Mouse (Mus musculus) T-helper 1 cell (primary cell): ENCODE measurements around the gene Scn2b.

Source experiments
- in situ Hi-C: fragments of 300-600 bp; cut with MboI, MseI; formaldehyde crosslinking; loops from one replicate; pipeline ENCODE4 v1.15.1; 2025; ENCODE audit warnings: high pct_unique_total_duplicates

Scn2b gene

DNA sequence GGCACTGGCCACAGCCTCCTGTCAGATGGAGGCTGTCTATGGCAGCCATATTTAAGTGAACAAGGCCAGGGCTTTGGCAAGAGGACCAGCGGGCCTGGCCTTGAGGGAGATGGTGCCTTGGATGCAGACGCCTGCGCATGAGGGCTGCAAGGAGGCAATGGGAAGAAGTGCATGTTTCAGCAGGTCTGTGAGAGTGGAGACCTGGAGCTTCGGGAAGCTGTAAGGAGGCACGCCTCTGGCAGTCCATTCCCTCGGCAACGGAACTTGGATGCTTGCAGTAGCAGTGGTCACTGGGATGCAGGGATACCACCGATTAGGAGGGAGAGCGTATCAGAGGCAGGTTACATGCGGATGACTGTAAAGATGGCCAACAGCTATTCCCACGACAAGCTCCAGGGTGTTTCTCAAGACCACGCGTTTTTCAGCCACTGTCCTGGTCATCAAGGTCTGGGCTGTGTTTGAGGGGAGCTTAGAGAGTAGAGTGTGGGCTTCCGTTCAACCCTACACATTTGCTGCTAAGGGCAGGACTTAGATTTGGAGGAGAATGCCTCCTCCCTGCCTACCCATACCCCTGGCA, 2.5 kb downstream of the Scn2b start:
- in situ Hi-C loops = no loop called here

DNA sequence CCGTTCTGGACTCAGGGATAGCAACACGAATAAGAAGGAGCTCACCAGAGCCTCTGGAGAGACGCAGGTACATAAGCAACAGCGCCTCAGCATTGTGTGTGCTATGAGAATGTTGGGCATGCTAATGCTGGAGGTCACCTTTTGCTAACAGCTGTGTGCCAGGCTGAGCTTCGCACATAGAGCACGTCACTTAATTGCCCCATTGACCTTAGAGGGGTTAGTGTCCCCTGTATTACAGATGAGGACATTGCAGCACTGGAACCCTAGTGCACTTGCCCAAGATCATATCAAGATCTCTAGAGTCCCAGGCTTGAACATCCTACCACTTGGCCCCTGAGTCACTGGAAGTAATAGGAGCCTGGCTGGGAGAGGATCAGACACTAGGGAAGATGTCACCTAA, 3.0 kb downstream of the Scn2b start:
- in situ Hi-C loops = no loop called here

DNA sequence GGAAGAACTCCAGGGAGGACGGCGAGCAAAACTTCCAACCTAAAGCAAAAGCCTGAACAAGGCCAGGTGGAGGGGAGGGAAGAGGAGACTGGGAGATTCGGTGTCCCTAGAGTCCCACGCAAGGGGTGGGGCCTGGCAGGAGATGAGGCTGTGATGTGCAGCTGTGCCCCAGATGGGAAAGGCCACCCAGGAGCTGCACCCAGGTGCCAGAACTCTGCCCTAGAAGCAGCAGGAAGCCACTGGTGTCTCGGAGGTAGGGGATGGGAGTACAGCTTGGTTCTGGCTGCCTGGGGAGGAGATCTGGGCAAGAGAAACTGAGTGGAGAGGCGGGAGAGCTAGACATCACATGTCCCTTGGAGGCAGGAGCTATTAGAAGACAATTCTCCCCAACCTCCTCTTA, 3.4 kb downstream of the Scn2b start:
- in situ Hi-C loops = no loop called here

DNA sequence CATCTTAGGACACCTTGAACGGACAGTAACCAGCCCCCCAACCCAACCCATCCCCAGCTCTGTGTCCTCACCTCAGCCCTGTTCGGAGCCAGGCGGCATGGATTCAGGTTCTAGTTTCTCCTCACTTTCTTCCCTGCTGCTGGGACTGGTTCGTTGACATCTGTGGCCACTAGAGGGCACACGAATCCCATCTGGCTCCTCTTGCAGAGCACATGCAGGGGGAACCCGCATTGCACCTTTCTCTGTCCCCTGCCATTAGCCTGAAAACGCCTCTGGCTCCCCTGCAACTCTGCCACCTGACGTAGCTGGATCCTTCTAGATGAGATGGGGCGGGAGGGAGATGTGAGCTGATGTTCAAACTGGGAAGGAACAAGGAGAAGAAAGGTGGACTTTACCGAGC, 4.2 kb downstream of the Scn2b start:
- in situ Hi-C loops = no loop called here

DNA sequence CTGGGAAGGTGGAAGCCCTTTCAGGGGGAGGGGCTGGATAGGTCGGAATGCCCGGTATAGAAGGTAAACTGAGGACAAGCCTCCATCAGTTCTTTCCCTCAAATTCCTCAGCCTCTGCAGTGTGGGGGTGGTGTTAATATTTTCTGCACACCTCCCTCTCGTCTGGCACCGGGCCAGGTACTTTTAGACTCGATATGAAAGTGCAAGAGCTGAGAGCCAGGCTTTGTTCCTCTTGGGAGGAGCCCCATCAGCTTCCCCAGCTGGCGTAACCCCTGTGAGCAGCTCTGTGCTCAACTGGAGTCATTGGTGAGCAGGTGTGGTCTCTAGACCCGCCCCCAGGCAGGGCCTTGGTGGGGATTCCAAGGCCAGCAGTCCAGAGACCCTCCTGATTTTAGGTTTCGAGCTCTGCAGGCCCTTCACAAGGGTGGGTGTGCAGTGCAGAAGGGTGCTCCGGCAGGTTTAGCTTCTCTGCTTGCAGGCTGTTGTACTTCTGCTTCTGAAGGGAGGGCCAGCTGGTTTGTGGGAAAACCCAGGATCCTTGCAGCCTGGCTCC, 4.7 kb downstream of the Scn2b start:
- in situ Hi-C loops = no loop called here

DNA sequence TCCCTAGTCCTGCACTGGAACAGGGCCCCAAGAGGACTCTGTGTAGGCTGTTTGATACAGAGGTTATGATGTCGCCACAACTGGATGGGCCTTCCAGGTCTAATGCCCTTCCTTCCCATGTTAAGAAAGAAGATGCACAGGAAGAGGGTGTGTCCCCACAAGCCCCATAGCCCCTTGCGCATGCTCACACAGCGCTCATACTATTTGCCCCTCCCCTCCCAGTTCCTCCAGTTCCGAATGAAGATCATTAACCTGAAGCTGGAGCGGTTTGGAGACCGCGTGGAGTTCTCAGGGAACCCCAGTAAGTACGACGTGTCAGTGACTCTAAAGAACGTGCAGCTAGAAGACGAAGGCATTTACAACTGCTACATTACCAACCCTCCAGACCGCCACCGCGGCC, 7.6 kb downstream of the Scn2b start:
- in situ Hi-C loops = no loop called here

DNA sequence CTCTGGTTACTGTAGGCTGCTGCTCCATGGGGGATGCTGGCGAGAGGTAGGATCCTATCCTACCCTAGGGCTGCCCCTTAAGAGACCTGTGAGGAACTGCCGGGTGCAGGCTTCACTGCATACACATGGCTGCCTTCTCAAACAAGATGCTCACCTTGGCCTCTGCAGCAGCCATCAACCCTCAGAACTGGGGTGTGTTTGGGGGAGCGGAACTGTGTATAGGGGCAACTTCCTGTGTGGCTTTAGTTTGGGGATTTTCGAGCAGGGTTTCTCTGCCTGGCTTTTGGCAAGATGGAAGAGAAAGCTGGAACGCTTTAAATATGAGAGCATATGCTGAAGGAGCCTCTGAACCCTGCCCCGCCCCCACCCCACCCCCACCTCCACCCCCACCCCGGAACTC, 9.4 kb downstream of the Scn2b start:
- in situ Hi-C loops = no loop called here

DNA sequence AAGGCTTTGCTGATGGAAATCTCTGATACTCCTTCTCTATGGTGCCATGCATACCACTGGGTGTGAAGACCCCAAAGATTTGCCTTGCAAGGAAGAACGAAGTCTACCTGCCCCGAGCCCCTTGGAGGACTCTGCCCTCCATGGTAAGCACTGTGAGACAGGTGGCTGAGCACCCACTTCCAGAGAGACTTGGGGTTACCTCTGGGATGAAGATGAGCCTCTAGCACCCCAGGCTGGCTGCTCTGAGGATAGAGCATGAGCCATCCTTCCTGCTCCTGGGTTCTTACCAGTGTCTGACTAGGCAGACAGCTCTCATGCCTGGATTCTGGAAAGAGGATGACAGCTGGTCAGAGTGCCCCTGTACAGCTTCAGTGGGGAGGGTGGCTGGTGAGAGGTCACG, 12.5 kb downstream of the Scn2b start:
- in situ Hi-C loops = no loop called here

DNA sequence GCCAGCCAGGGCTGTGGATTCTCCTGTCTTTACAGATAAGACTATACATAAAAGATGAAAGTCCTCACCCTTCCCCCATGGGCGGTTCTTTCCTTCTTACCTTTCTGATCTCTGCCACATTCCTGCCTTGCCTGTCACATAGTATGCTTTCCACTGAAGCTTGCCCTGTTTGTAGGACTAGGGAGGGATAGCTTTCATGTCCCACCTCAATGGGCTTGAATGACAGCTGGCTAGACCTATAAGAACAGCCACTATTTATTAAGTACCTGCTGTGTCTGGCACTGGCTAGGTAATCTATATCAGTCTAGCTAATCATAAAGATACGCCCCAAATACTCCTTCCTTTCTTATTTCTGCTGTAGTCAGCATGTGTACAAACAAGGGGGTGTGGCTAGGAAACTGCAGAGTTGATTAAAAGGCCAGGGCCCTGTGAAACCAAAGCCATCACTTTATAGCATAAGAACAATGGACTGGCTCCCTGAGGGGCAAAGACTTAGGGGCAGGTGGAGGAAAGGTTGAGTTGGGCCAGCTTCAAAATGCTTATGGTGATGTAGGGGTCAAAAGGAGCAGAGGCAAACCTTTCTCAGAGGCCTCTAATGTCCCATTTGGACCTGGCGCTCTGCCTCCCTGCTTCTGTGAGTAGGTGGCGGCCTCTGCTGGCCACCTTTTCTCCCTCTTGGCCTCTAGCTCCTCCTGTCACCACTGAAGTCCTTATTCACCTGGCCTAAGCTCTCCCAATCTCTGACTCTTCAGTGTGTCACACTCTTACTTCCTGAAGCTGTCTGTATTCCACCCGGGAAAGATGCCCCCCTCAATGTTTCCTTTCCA, 16.1 kb downstream of the Scn2b start:
- in situ Hi-C loops = no loop called here

DNA sequence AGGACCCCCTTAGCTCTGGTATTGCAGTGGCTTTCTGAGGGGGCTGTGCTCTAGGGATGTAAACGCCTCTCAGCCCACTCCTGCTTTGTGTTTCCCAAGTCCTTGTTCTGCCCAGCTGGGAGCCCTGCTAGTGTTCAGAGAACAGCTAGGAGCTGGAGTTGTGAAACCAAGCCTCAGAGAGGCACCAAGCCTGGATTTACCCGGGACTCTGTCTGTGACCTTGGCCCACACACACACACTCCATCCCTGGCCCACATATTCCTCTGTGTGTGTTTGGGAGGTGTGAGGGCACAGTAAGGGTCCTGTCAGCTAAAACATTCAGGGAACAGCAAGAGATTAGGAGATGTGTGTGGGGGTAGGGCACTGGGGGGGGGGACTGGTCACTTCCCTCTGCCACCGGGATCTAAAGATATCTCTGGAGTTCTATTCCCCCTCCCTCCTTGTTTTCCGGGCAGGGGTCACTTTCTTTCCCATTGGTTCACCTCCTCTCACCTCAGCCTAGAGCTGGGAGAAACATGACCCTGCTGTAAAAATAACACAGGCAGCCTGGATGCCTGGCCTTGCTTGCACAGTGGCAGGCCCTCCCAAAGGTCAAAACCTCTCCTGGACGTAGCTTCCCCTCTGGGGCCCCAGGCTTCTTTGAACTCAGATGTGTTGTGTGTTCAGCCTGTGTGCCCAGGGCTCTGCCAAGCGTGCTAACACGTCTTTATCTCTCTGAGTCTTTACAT, 19.0 kb downstream of the Scn2b start:
- in situ Hi-C loops = no loop called here

DNA sequence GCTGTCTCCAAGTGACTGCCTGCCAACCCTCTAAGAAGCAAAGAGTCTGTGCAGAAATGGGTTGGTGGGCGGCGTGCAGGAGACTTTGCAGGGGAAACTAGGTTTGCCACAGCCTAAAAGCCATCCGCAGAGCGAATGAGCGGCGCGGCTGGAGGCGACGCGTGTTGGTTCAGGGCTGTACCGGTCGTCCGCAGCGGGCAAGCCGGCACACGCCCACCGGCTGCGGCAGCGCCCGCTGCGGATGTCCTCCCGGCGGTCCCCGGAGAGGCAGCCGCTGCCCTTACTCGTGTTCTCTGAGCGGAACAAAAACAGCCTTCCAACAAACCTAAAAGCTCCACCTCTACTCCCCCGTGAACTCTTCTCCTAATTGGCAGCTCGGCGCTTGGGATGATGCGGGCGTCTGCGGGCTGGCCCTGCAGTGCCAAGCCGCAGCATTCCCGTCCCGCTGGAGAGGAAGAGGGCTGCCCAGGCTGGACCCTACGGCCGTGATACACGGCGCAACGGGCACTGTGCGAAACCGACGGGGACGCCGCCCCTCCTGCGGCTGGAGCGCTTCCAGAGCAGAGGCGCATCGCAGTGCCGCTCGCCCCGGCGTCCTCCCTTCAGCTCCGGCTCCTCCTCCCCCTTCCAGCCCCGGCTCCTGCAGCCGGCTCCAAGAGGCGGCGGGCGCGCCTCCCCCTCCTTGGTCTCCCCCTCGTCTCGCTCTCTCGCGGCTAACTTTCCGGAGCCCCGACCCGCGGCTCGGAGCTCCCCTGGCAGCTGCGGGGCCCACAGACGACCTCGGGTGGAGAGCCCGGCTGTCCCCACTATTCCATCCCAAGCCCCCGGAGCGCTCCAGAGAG, 20.8 kb downstream of the Scn2b start, which contains the start of gene Scn4b:
Gene Scn4b, plus strand, starts transcription at position 205 of the 842 bp plus-strand sequence.
- in situ Hi-C loops = no loop called here

DNA sequence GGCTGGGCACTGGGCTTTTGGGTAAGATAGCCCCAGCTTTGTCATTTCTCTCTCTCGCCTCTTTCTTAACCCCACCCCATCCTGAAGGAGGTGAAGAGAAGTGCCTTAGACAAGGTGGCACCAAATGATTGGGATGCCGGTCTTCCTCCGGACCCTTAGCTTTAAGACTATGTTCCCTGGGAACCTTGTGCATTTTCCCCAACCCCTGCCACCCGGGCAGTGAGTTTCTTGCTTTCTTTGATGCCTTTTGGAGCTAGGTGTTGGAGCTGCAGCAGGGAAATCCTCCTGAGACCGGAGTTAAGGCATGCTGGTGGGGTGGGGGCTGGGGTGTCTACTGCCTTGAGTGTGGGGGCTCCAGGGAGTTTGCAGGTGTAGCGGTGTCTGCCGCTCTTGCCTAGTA, 21.5 kb downstream of the Scn2b start:
- in situ Hi-C loops = no loop called here

DNA sequence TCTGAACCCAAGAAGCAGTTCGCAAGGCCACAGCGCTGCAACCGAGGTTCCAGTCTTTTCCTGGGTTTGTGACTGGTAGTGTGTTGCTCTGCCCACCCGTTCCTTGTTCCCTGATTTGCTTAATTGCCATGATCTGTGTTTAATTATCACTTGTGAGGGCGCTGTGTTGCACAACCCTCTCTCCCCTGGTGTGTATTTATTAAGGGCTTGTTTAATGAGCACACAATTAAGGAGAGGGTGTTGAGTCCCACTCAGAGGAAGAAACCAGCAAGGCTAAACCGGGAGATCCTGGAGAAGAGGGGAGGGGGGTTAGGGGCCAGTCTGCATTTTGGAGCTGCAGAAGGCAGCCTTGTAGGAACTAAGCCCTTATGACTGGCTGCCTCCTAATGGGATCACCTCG, 23.4 kb downstream of the Scn2b start:
- in situ Hi-C loops = loop anchor here (5.0 kb wide), 1 partner anchor 114 kb away; no protein-coding TSS in a partner anchor

DNA sequence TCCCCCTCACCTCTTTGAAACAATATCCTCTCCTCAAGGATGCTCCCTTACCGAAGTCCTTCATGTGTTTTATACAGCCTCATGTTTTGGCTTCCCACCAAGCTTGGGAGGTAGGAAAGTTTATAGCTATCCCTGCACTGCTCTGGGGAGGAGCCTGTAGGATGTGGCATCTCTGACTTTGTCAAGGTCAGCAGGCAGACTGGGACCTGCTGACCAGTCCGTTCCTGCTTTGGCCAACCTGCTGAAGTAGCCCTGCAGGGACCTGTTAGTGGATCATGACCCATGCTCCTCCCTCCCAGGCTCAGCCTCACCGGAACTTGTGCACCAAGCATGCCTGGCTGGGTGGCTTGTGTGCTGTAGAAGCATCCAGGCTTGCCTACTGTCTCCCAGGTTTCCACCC, 25.1 kb downstream of the Scn2b start:
- in situ Hi-C loops = loop anchor here (5.0 kb wide), 1 partner anchor 115 kb away; no protein-coding TSS in a partner anchor

DNA sequence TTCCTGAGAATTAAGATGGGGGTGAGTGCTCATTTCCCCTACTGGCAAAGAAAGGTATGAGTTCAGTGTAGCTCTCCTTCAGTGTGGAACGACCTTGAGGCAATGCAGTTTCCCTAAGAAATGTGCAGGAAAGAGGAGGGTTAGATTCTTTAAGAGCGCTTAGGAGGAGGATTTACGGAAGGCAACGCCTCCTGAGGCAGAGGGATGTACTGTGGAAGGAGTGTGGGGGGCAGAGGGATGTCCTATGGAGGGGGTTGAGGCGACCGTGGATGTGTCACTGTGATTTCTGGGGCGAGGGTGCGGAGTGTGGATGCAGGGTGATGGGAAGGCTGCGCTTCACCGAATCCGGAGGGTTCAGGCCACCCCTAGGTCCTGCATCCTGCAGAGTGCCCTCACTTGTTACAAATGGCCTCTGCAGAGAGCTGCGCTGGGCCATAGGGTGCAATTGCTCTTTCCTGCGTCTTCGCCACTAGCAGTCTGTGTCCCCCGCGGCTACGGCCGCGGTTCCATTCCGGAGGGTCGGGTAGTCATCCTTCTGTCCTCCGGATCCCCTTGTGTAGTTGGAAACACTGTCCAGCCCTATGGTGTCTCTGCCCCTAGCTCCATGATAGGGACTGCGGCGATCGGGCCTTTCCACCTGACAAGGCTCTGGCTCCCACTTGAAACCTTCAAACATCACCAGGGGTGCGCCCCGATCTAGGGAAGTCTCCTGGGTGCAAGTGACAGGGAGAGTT, 28.1 kb downstream of the Scn2b start:
- in situ Hi-C loops = no loop called here

DNA sequence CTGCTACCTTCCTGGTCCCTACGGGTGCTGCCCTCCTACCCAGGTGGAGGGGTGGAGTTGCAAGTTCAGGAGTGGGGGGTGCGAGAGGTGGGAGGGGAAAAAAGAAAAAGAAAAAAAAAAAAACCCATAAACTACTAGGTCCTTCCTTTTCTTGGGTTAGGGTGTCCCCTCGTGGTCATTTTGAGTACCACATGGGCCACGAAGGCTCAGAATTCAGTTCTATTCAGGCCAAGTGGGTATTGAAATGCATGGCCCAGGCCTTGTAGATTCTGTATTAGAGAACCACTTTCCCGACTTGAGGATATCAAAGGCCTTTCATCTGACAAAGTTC, 28.6 kb downstream of the Scn2b start:
- in situ Hi-C loops = no loop called here

DNA sequence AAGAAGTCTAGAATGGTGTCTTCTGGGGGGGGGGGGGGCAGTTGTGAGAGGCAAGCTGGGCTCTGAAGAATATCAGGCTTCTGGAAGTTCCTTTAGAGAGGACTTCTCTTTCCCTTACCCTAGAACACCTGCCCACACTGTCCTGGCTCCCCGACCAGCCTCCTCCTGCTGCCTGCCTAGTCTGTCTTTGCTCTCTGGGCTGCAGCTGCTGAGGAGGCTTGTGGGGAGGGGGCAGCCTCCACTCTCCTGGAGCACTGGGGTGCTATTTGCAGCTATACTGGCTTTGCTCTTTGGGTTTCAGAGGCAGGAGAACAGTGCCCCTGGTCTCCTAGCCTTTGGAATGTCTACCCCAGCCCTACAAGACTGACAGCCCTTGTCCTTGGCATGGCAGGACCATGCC, 33.4 kb downstream of the Scn2b start:
- in situ Hi-C loops = loop anchor here (10.0 kb wide), 1 partner anchor 234 kb away; no protein-coding TSS in a partner anchor

DNA sequence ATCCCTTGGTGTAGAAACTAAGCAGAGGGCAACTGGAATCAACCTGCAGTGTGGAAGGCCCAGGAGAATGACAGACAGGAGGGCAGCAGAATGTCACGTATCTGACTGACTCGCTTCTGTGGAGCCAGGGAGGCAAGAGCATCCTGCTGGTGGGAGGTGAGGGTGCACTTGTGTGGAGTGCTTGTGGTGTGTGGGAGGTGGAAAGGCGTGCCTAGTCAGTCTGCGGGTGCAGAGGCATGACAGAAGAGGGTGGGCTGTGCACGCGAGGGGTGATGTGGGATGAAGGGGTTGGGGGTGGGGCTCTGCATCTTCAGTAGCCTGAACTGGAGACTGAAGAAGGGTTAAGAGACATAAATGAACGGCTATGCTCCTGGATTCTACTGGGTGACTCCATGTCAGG, 35.8 kb downstream of the Scn2b start:
- in situ Hi-C loops = loop anchor here (10.0 kb wide), 1 partner anchor 231 kb away; no protein-coding TSS in a partner anchor

DNA sequence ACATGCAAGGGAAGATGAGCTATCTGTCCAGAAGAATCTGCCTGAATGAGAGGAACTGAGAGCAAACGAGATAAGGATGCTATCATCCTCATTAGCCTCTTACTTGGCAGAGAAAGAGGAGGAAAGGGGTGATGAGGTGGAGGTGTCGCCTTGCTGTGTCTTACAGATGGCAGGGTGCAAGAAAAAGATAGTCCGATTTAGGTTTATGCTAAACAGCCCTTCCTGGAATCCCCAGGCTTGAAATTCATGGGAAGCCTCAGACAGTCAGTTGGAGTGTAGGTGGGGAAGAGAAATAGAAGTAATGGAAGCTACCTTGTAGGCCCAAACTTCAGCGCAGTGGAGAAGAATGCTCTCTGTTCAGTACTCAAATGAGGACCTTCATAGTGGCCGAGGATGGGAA, 50.3 kb downstream of the Scn2b start:
- in situ Hi-C loops = no loop called here

DNA sequence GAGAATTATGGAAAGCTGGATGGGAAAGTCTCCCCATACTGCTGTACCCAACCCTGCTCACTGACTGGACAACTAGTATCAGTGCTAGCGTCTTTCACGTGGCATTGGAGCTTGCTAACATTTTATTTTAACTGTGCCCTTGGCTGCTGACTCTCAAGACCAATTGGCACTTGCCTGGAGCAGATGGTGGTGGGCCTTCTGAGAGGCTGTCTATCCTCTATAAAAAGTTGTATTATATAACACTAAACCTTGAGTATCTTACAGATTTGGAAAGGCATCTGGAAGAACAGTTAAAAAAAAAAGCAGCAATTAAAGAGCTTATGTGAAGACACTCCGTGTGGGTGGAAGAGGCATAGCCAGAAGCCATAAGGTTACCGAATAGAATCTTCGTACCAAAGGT, 52.6 kb downstream of the Scn2b start:
- in situ Hi-C loops = no loop called here
